Mouse (Mus musculus) myocyte (in vitro differentiated cells): ENCODE data around the gene Ankrd34b.

Experiments
- E2F4 ChIP-seq: IDR thresholded peaks from one replicate; pipeline ENCODE4 v1.6.1; 2011; ENCODE audit warnings: mild to moderate bottlenecking, control low read depth, moderate library complexity; ENCODE audit not compliant: insufficient read depth
- MAX ChIP-seq: IDR thresholded peaks from one replicate; pipeline ENCODE4 v1.6.1; 2011; ENCODE audit warnings: low read depth, mild to moderate bottlenecking, control low read depth
- MYOD1 ChIP-seq, 3 experiments: IDR thresholded peaks; one replicate each; pipeline ENCODE4 v1.6.1; 2011; ENCODE audit warnings: control low read depth in 2 of 3, low read depth in 2 of 3, mild to moderate bottlenecking in 2 of 3, moderate library complexity in 1 of 3; ENCODE audit not compliant: insufficient read length in 2 of 3, control insufficient read depth in 1 of 3
- MYOG ChIP-seq, 3 experiments: IDR thresholded peaks; one replicate each; pipeline ENCODE4 v1.6.1; 2011; ENCODE audit warnings: control low read depth in 2 of 3, low read depth in 2 of 3, mild to moderate bottlenecking in 2 of 3; ENCODE audit not compliant: insufficient read length in 2 of 3, control insufficient read depth in 1 of 3, insufficient read depth in 1 of 3
- POLR2A ChIP-seq: IDR thresholded peaks from one replicate; pipeline ENCODE4 v1.6.1; 2011; ENCODE audit warnings: low read depth, mild to moderate bottlenecking, control low read depth, moderate library complexity; ENCODE audit not compliant: insufficient read length
- POLR2AphosphoS2 ChIP-seq: IDR thresholded peaks from one replicate; pipeline ENCODE4 v1.6.1; 2011; ENCODE audit warnings: low read depth, control low read depth; ENCODE audit not compliant: insufficient read length
- REST ChIP-seq: IDR thresholded peaks from one replicate; pipeline ENCODE4 v1.6.1; 2011; ENCODE audit warnings: mild to moderate bottlenecking, control low read depth, moderate library complexity; ENCODE audit not compliant: insufficient read depth, insufficient read length
- SRF ChIP-seq: IDR thresholded peaks from one replicate; pipeline ENCODE4 v1.6.1; 2011; ENCODE audit warnings: low read depth; ENCODE audit not compliant: control insufficient read depth, insufficient read length
- TCF12 ChIP-seq: IDR thresholded peaks from one replicate; pipeline ENCODE4 v1.6.1; 2011; ENCODE audit warnings: mild to moderate bottlenecking, control low read depth; ENCODE audit not compliant: poor library complexity, insufficient read depth, severe bottlenecking
- USF1 ChIP-seq: IDR thresholded peaks from one replicate; pipeline ENCODE4 v1.6.1; 2011; ENCODE audit warnings: low read depth, mild to moderate bottlenecking, control low read depth, moderate library complexity

- TF ChIP-seq POLR2A = no peak
- no peak for TF ChIP-seq MYOD1 (IDR thresholded peaks at IDR 0.05; ENCODE audit: control insufficient read depth in 1 of 3, insufficient read length in 2 of 3, low read depth in 2 of 3)
- TF ChIP-seq TCF12 = no peak
- no peak for TF ChIP-seq E2F4
- no peak for TF ChIP-seq USF1
- no peak for TF ChIP-seq MYOG (IDR thresholded peaks at IDR 0.05; ENCODE audit: control insufficient read depth in 1 of 3, insufficient read depth in 1 of 3, insufficient read length in 2 of 3, low read depth in 2 of 3)
- TF ChIP-seq POLR2AphosphoS2 = no peak
- TF ChIP-seq MAX = no peak
- no peak for TF ChIP-seq REST
- no peak for TF ChIP-seq SRF
Measured at GRCm38 (mm10) chr13:92438656-92439055, 13.0 kb downstream of the Ankrd34b start.
